Mouse (Mus musculus) thymus, adult 2 months (tissue): ENCODE results near the gene Gfra1.

Experiments
- CTCF ChIP-seq: fragments of 200-500 bp; IDR thresholded peaks from 2 replicates; pipeline ENCODE4 v1.5.1; 2012; ENCODE audit warnings: mild to moderate bottlenecking, control low read depth, low read length, moderate library complexity, borderline replicate concordance; ENCODE audit not compliant: control insufficient read depth, poor library complexity, insufficient read depth; ENCODE audit errors: extremely low read depth
- POLR2A ChIP-seq: fragments of 200-500 bp; IDR thresholded peaks from 2 replicates; pipeline ENCODE4 v1.6.1; 2012; ENCODE audit warnings: mild to moderate bottlenecking, low read length, control low read depth, moderate library complexity; ENCODE audit not compliant: control insufficient read depth, poor library complexity, insufficient read depth; ENCODE audit errors: extremely low read depth

GRCm38 (mm10) chr19:58452178-58452819, 3.4 kb downstream of the Gfra1 start:
- no peak for TF ChIP-seq CTCF
- TF ChIP-seq POLR2A, result no peak
